Mouse (Mus musculus) heart, postnatal 0 days (tissue): ENCODE measurements around the gene Lat.

Source experiments
- CTCF ChIP-seq: IDR thresholded peaks from 2 replicates; pipeline ENCODE4 v1.5.1; 2016; ENCODE audit warnings: antibody characterized with exemption, control low read depth, low read depth
- EP300 ChIP-seq: IDR thresholded peaks from 2 replicates; pipeline ENCODE4 v1.6.1; 2016; ENCODE audit warnings: antibody characterized with exemption, low read depth

GRCm38 (mm10) chr7:126338906-126339305 lies 30.5 kb downstream of the Lat start:
- TF ChIP-seq EP300 (no peak), CTCF (no peak)
